ENCODE assay signal across 8 mouse cellular contexts in the genomic region with DNA sequence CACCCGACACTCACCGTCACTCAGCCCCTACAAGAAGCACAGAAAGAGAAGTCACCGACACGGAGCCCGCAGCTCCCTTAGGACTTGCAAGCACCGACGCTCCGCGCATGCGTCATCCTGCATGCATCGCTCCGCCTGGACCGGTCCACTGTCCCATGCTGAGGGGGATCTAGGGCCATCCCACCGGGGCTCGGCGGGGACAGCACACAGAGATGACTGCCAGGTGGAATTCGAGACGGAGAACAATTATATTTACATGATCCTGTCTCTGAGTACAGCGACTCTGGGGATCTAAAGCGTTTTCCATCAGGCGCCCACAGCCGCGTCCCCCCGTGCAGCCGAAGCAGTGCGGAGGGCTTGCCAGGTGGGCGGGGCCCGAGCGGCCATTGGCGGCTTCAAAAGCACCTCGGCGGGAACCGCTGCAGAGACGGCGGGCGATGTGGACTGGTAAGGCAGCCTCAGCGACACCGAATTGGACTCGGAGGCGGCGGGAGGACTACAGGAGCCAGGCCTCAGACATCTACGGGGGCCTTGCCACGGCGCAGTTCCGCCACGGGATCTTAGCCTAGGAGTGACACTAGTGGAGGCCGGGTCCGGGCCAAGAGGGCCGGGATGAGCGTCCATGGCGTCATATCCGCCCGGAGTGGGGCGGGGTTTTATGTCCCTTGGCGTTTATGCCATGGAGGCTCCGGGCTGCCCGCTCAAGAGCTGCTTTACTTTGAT. TPM values are rescaled to one million over a fixed set of nuclear protein-coding genes. Genes with fewer than 3 reads are reported as not detected.
DNase-seq lines count a peak whose midpoint lies in the region; ATAC-seq and TF ChIP-seq lines count a peak whose summit lies in the region.

A gene (minus strand): TSS at position 119 of the 723 bp plus-strand sequence.
A gene (plus strand): TSS at position 394 of the 723 bp plus-strand sequence.

- H3K36me3 ChIP-seq in C2C12 (ENCODE audit: control insufficient read depth, insufficient read depth) (peaks cover 12% of the 10 kb centered on the region), myocyte (ENCODE audit: control insufficient read depth, insufficient read depth) (no peaks in the 10 kb centered on the region)
- peaks cover 67% of the 10 kb centered on the region for H3K36me3 ChIP-seq in erythroblast, embryonic 14.5 days (ENCODE audit: control insufficient read depth)
- H3K36me3 ChIP-seq in heart, embryonic 11.5 days (ENCODE audit: control insufficient read depth, insufficient read depth, low read length), result no peaks in the 10 kb centered on the region; the same call in 1 of the 2 replicates
- H3K36me3 ChIP-seq in kidney, embryonic 16.5 days (ENCODE audit: insufficient read depth, low read length), result peaks cover 6% of the 10 kb centered on the region; the same call in 1 of the 2 replicates
- no peaks in the 10 kb centered on the region for H3K36me3 ChIP-seq in liver, adult 2 months (ENCODE audit: control insufficient read depth, insufficient read depth, low read length)
- no peaks in the 10 kb centered on the region for H3K36me3 ChIP-seq in splenic B cell, adult 2 months (ENCODE audit: control insufficient read depth, insufficient read depth, low read length, poor library complexity, severe bottlenecking)

- H3K4me1 ChIP-seq in erythroblast, embryonic 14.5 days (ENCODE audit: control insufficient read depth), result peaks cover 37% of the 10 kb centered on the region
- H3K4me1 ChIP-seq in heart, embryonic 11.5 days (ENCODE audit: control insufficient read depth, insufficient read depth, low read length), result no peaks in the 10 kb centered on the region; the same call in 1 of the 2 replicates
- H3K4me1 ChIP-seq in kidney, embryonic 16.5 days (ENCODE audit: insufficient read depth, low read length), result peaks cover 11% of the 10 kb centered on the region
- H3K4me1 ChIP-seq in liver, adult 2 months (ENCODE audit: control insufficient read depth, insufficient read depth, low read length), result peaks cover 4% of the 10 kb centered on the region; the same call in 1 of the 2 replicates

- no peak for TF ChIP-seq CTCF in C2C12 (IDR thresholded peaks at IDR 0.05; ENCODE audit: control insufficient read depth, insufficient read depth, insufficient read length)
- TF ChIP-seq CTCF in brain, embryonic 14.5 days (IDR thresholded peaks at IDR 0.05; ENCODE audit: borderline replicate concordance, extremely low read depth, insufficient read depth, insufficient read length), result no peak
- TF ChIP-seq CTCF in liver, adult 2 months (IDR thresholded peaks at IDR 0.05; ENCODE audit: low read depth, low read length), result no peak

- peak; percentile 50; the same call in 1 of the 2 replicates for TF ChIP-seq POLR2A in brain, embryonic 14.5 days (IDR thresholded peaks at IDR 0.05; ENCODE audit: borderline replicate concordance, extremely low read depth, insufficient read depth, insufficient read length, poor library complexity, severe bottlenecking)
- TF ChIP-seq POLR2A in liver, adult 2 months (IDR thresholded peaks at IDR 0.05; ENCODE audit: extremely low read depth, insufficient read depth, low read length), result peak; percentile 89
- peak; percentile 94 for TF ChIP-seq POLR2A in myocyte (IDR thresholded peaks at IDR 0.05; ENCODE audit: insufficient read length, low read depth)

- peak within 1 kb of the TSS; percentile 76 for H3K9ac ChIP-seq in heart, embryonic 11.5 days (ENCODE audit: low read depth, low read length)
- H3K9ac ChIP-seq in kidney, embryonic 16.5 days (replicated peaks; ENCODE audit: low read length), result peak within 1 kb of the TSS; percentile 80
- H3K9ac ChIP-seq in liver, adult 2 months (ENCODE audit: low read depth, low read length), result peak within 1 kb of the TSS; percentile 88

- H3K79me2 ChIP-seq in C2C12 (ENCODE audit: control insufficient read depth, insufficient read depth), result peaks cover 27% of the 10 kb centered on the region
- H3K79me2 ChIP-seq in liver, adult 2 months (ENCODE audit: control insufficient read depth, insufficient read depth, low read length), result peaks cover 6% of the 10 kb centered on the region; the same call in 1 of the 2 replicates
- H3K79me2 ChIP-seq in myocyte (ENCODE audit: control insufficient read depth, insufficient read depth), result no peaks in the 10 kb centered on the region

- WGBS in heart, embryonic 11.5 days (ENCODE audit: insufficient replicate concordance), result under 1% methylated on average over 57 of the region's 57 CpGs
- under 1% methylated on average over 56 of the region's 57 CpGs for WGBS in kidney, embryonic 16.5 days
- WGBS in liver, adult 2 months, result under 1% methylated on average over 57 of the region's 57 CpGs

- H3K79me3 ChIP-seq in C2C12 (ENCODE audit: low read depth), result peaks cover 5% of the 10 kb centered on the region

- peak within 1 kb of the TSS; percentile 65 for H3K4me2 ChIP-seq in heart, embryonic 11.5 days
- peak within 1 kb of the TSS; percentile 81 for H3K4me2 ChIP-seq in kidney, embryonic 16.5 days (replicated peaks; ENCODE audit: low read depth, low read length)
- H3K4me2 ChIP-seq in myocyte (ENCODE audit: low read depth), result peak within 1 kb of the TSS; percentile 96

- peak within 1 kb of the TSS; percentile 84 for H3K27ac ChIP-seq in heart, embryonic 11.5 days (ENCODE audit: low read depth, low read length)
- peak within 1 kb of the TSS; percentile 84 for H3K27ac ChIP-seq in kidney, embryonic 16.5 days (ENCODE audit: low read length)
- peak within 1 kb of the TSS; percentile 73 for H3K27ac ChIP-seq in liver, adult 2 months (replicated peaks; ENCODE audit: insufficient read depth, low read depth, low read length)

- DNase-seq in brain, embryonic 14.5 days (ENCODE audit: low read depth), result peak; percentile 99
- peak; percentile 87 for DNase-seq in liver, adult 2 months (ENCODE audit: extremely low read depth, low read depth, low spot score)
- peak; percentile 98 for DNase-seq in splenic B cell, adult 2 months (ENCODE audit: low read depth, low spot score)

- peak; percentile 95 for ATAC-seq in heart, embryonic 11.5 days (replicated peaks; ENCODE audit: insufficient number of reproducible peaks, low FRiP score, low TSS enrichment)
- peak; percentile 97 for ATAC-seq in kidney, embryonic 16.5 days (ENCODE audit: low FRiP score, low TSS enrichment)

- H3K27me3 ChIP-seq in C2C12 (ENCODE audit: control insufficient read depth, insufficient read depth, insufficient read length) (no peaks in the 10 kb centered on the region), myocyte (ENCODE audit: control insufficient read depth, insufficient read depth, insufficient read length) (no peaks in the 10 kb centered on the region)
- H3K27me3 ChIP-seq in erythroblast, embryonic 14.5 days (ENCODE audit: control insufficient read depth), result no peaks in the 10 kb centered on the region
- H3K27me3 ChIP-seq in heart, embryonic 11.5 days (ENCODE audit: control insufficient read depth, insufficient read depth, low read length), result no peaks in the 10 kb centered on the region
- no peaks in the 10 kb centered on the region for H3K27me3 ChIP-seq in kidney, embryonic 16.5 days (ENCODE audit: insufficient read depth, low read length)
- H3K27me3 ChIP-seq in liver, adult 2 months (ENCODE audit: control insufficient read depth, insufficient read depth, low read length), result no peaks in the 10 kb centered on the region
- no peaks in the 10 kb centered on the region for H3K27me3 ChIP-seq in splenic B cell, adult 2 months (ENCODE audit: control insufficient read depth, insufficient read depth, low read length, poor library complexity, severe bottlenecking)

- peak within 1 kb of the TSS; percentile 97 for H3ac ChIP-seq in C2C12 (ENCODE audit: control insufficient read depth, insufficient read length, low read depth)
- H3ac ChIP-seq in myocyte (ENCODE audit: control insufficient read depth, insufficient read length), result peak within 1 kb of the TSS; percentile 47

- peak within 1 kb of the TSS; percentile 51 for H3K4me3 ChIP-seq in C2C12 (ENCODE audit: insufficient read depth, poor library complexity, severe bottlenecking)
- peak within 1 kb of the TSS; percentile 75 for H3K4me3 ChIP-seq in erythroblast, embryonic 14.5 days (replicated peaks)
- H3K4me3 ChIP-seq in heart, embryonic 11.5 days (ENCODE audit: low read depth, low read length), result peak within 1 kb of the TSS; percentile 77
- H3K4me3 ChIP-seq in kidney, embryonic 16.5 days (ENCODE audit: low read length), result peak within 1 kb of the TSS; percentile 79
- peak within 1 kb of the TSS; percentile 88 for H3K4me3 ChIP-seq in liver, adult 2 months (ENCODE audit: insufficient read depth, low read depth, low read length)
- H3K4me3 ChIP-seq in myocyte, result peak within 1 kb of the TSS; percentile 91

- no peaks in the 10 kb centered on the region for H3K9me3 ChIP-seq in erythroblast, embryonic 14.5 days (ENCODE audit: control insufficient read depth, low read length)
- H3K9me3 ChIP-seq in heart, embryonic 11.5 days (replicated peaks; ENCODE audit: control insufficient read depth, low read length), result no peaks in the 10 kb centered on the region
- no peaks in the 10 kb centered on the region for H3K9me3 ChIP-seq in kidney, embryonic 16.5 days (ENCODE audit: low read length)

TF ChIP-seq in C2C12, 6 proteins besides CTCF, POLR2A, EP300 and RAD21 (continues in another document):
- TF ChIP-seq CEBPB (IDR thresholded peaks at IDR 0.05; ENCODE audit: low read depth) (no peak), MAX (IDR thresholded peaks at IDR 0.05) (peak; percentile 9), FOSL1 (IDR thresholded peaks at IDR 0.05; ENCODE audit: insufficient read depth, low read length, poor library complexity, severe bottlenecking) (no peak)

TF ChIP-seq in myocyte, 11 proteins besides CTCF, POLR2A, EP300 and RAD21 (continues in another document):
- no peak for TF ChIP-seq MAX (IDR thresholded peaks at IDR 0.05; ENCODE audit: low read depth)
- TF ChIP-seq CEBPB (IDR thresholded peaks at IDR 0.05; ENCODE audit: insufficient read depth, poor library complexity, severe bottlenecking), result no peak

RNA-seq across cellular contexts. Expression of the first gene that starts in this region (rescaled TPM):
- polyA plus RNA-seq in C2C12 (2012; fragmentation: generic; extraction: Trizol), result 55.1 TPM
- polyA plus RNA-seq in brain, embryonic 14.5 days (2012; rRNA removed), result 13.2 and 13.5 TPM in 2 replicates
- polyA plus RNA-seq in erythroblast, embryonic 14.5 days (2012), result 12.0 and 20.2 TPM in 2 replicates
- 102 and 113 TPM in 2 replicates for polyA plus RNA-seq in heart, embryonic 11.5 days (2014; fragmentation: Nextera tagmentation; extraction: Ambion mirVana)
- 79.4 and 89.3 TPM in 2 replicates for polyA plus RNA-seq in kidney, embryonic 16.5 days (2015; fragmentation: Nextera tagmentation; extraction: Ambion mirVana)
- 9.3 and 10.9 TPM in 2 replicates for total RNA-seq in liver, adult 2 months (2014; rRNA removed)
- 4.2 and 5.2 TPM in 2 replicates for polyA plus RNA-seq in liver, adult 2 months (2012; rRNA removed)
- 37.1 TPM for polyA plus RNA-seq in myocyte (2012; fragmentation: generic; extraction: Trizol)

RNA-seq across cellular contexts. Expression of the second gene that starts in this region (rescaled TPM):
- 22.0 TPM for polyA plus RNA-seq in C2C12 (2012; fragmentation: generic; extraction: Trizol)
- 12.0 and 20.0 TPM in 2 replicates for polyA plus RNA-seq in brain, embryonic 14.5 days (2012; rRNA removed)
- 1.7 and 2.6 TPM in 2 replicates for polyA plus RNA-seq in erythroblast, embryonic 14.5 days (2012)
- 32.8 and 34.0 TPM in 2 replicates for polyA plus RNA-seq in heart, embryonic 11.5 days (2014; fragmentation: Nextera tagmentation; extraction: Ambion mirVana)
- 45.5 and 46.3 TPM in 2 replicates for polyA plus RNA-seq in kidney, embryonic 16.5 days (2015; fragmentation: Nextera tagmentation; extraction: Ambion mirVana)
- 0.74 and 1.3 TPM in 2 replicates for total RNA-seq in liver, adult 2 months (2014; rRNA removed)
- 0.44 and 0.72 TPM in 2 replicates for polyA plus RNA-seq in liver, adult 2 months (2012; rRNA removed)
- polyA plus RNA-seq in myocyte (2012; fragmentation: generic; extraction: Trizol), result 9.2 TPM

Comparison
In these comparisons a context has a peak if more than half of its experiments do, and no peak if none do; other contexts are left out.
1. Peak in every context shown above with its lines: DNase-seq, ATAC-seq, H3K4me3 ChIP-seq and H3K27ac ChIP-seq.